Comparison of ENCODE assay signal across 30 mouse cellular contexts in genomic region chr12:66060326-66060725, GRCm38 (mm10).
"Had no signal": no experiment of that assay in that cellular context is flagged by ENCODE, and none has a peak within 500 bp of the region (broad histone marks: within the 10 kb centered on the region; RNA-seq: fewer than 3 reads in every experiment).

No protein-coding gene starts in this region.

- H3K27ac ChIP-seq: limb, embryonic 10.5 days; limb, embryonic 12.5 days; limb, embryonic 13.5 days; limb, embryonic 15.5 days; liver, embryonic 12.5 days; liver, embryonic 13.5 days; liver, embryonic 14.5 days; liver, embryonic 15.5 days; lung, embryonic 15.5 days; macrophage; midbrain, embryonic 10.5 days; midbrain, embryonic 12.5 days; midbrain, embryonic 15.5 days had no signal

- H3K9ac ChIP-seq: limb, embryonic 12.5 days; limb, embryonic 13.5 days; limb, embryonic 15.5 days; liver, embryonic 12.5 days; liver, embryonic 13.5 days; liver, embryonic 14.5 days; liver, embryonic 15.5 days; liver, postnatal 0 days; lung, embryonic 14.5 days; lung, embryonic 15.5 days; midbrain, embryonic 12.5 days; midbrain, embryonic 15.5 days had no signal

- H3K4me3 ChIP-seq: limb, embryonic 10.5 days; limb, embryonic 12.5 days; limb, embryonic 13.5 days; limb, embryonic 15.5 days; liver, embryonic 12.5 days; liver, embryonic 13.5 days; liver, embryonic 15.5 days; lung, embryonic 15.5 days; megakaryocyte, embryonic 14.5 days; midbrain, embryonic 10.5 days; midbrain, embryonic 12.5 days; midbrain, embryonic 15.5 days; myocyte had no signal

- ATAC-seq: liver, embryonic 12.5 days; liver, postnatal 0 days; lung, postnatal 0 days; midbrain, embryonic 15.5 days; midbrain, embryonic 16.5 days had no signal

- H3K9me3 ChIP-seq: limb, embryonic 10.5 days; limb, embryonic 12.5 days; limb, embryonic 13.5 days; limb, embryonic 15.5 days; liver, embryonic 12.5 days; liver, embryonic 13.5 days; liver, embryonic 15.5 days; lung, embryonic 15.5 days; megakaryocyte, embryonic 14.5 days; midbrain, embryonic 10.5 days; midbrain, embryonic 12.5 days; midbrain, embryonic 15.5 days had no signal

- H3K36me3 ChIP-seq: limb, embryonic 10.5 days; limb, embryonic 12.5 days; limb, embryonic 13.5 days; limb, embryonic 15.5 days; liver, embryonic 12.5 days; liver, embryonic 13.5 days; liver, embryonic 15.5 days; lung, embryonic 15.5 days; midbrain, embryonic 10.5 days; midbrain, embryonic 12.5 days; midbrain, embryonic 15.5 days had no signal

- H3K27me3 ChIP-seq: limb, embryonic 12.5 days; limb, embryonic 13.5 days; limb, embryonic 15.5 days; liver, embryonic 12.5 days; liver, embryonic 13.5 days; liver, embryonic 15.5 days; lung, embryonic 15.5 days; megakaryocyte, embryonic 14.5 days; midbrain, embryonic 12.5 days; midbrain, embryonic 15.5 days had no signal

- H3K4me2 ChIP-seq: limb, embryonic 12.5 days; limb, embryonic 13.5 days; limb, embryonic 15.5 days; liver, embryonic 11.5 days; liver, embryonic 12.5 days; liver, embryonic 13.5 days; liver, embryonic 15.5 days; lung, embryonic 14.5 days; lung, embryonic 15.5 days; midbrain, embryonic 11.5 days; midbrain, embryonic 12.5 days; midbrain, embryonic 15.5 days had no signal

- DNase-seq: left cerebral cortex, postnatal 4 days; liver; liver, embryonic 13.5 days; liver, postnatal 0 days; lung, adult 18-20 months; lung, adult 2 months; lung, postnatal 10 days; lung, postnatal 14 days; lung, postnatal 36 days; lung, postnatal 4 days; midbrain, embryonic 14.5 days had no signal

- H3K4me1 ChIP-seq: limb, embryonic 10.5 days; limb, embryonic 12.5 days; limb, embryonic 13.5 days; limb, embryonic 15.5 days; liver, embryonic 12.5 days; liver, embryonic 13.5 days; liver, embryonic 15.5 days; lung, embryonic 15.5 days; megakaryocyte, embryonic 14.5 days; midbrain, embryonic 10.5 days; midbrain, embryonic 12.5 days; midbrain, embryonic 15.5 days had no signal
